Mouse (Mus musculus) testis, postnatal 10 days (tissue): ENCODE data around the gene Kcnab3.
A peak's percentile ranks its signal among the peaks of the same experiment; 100 is the strongest.

Experiments used
- DNase-seq: peaks from one replicate; pipeline ENCODE4 v3.0.0; 2021; ENCODE audit warnings: low spot score

Kcnab3 gene

DNA sequence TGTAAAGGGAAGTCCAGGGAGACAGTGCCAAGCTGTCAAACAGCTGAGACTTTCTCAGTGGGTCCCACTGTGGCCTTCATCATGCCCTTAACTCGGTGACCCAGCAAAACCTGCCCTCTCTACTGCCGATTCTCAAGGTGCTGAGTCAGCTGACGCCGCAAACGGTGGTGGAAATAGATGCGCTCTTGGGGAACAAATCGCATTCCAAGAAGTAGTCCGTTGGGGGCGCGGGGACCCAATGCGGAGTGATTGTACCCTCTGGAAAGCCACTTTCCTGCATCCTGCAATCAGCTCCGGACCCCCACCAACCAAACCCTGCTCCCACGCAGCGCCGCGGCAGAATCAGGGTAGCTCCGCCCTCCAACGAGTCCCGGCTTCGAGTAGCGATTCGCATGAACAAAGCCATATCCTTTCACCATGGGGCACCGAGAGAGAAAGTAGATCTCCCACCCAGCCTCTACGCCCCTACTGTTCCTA lies 5.9 kb downstream of the Kcnab3 start:
- DNase-seq = peak; percentile 88

DNA sequence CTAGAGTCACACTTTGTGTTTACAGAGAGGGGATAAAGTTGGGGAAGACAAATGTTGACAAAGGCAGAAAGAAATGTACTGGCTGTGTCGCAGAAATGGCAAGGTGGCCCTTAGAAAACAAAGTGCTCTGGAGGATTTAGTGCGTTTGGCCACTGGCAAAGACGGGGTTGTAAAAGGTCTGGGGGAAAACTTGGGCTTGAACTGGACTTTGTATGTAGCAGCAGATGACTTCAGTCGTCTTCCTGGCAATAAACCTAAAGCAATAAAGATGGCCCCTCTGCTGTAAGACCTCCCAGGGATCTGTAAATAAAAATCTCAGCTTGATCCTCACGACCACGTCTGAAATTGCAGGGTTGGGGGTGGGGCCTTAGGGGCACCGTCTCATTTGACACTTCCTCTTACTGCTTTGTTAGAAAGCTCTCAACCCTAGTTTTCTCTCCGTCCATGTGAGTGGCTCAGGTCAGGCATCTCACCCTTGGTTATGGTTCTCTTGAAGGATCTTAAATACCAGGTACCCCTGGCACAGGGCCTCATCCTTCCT lies 6.7 kb downstream of the Kcnab3 start:
- DNase-seq = no peak

DNA sequence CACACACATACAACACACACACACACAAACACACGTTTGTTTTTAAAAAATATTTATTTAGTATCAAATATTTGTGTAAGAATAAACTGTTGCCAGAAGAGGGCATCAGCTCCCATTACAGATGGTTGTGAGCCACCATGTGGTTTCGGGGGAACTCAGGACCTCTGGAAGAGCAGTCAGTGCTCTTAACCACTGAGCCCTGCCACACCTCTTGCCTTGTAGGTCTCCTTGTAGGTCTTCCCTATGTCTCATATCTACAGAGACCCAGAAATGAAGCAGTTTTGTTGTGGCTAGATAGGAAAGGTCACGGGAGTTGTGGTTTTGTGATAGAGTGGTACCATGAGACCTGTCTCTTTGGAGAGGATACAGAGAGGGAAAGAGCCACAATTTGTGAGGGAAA lies 7.9 kb downstream of the Kcnab3 start:
- DNase-seq = no peak

DNA sequence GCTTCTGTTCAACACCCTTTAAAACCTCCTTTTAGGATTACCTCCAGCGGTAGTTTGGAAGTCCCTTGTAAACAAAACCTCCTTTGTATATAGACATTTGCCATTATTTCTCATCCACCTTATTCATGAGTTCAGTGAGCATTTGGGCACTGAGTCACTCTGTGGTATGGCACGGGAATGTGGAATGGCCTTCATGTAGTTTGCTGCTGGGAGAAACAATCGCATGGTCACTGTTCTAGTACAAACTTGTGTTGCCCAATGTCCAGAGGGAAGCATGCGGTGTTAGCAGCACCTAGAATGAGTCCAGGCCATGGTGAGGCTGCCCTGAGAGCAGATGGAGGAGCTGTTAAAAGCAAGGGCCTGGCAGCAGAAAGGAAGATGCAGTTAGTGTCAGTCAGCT lies 8.7 kb downstream of the Kcnab3 start:
- DNase-seq = no peak

DNA sequence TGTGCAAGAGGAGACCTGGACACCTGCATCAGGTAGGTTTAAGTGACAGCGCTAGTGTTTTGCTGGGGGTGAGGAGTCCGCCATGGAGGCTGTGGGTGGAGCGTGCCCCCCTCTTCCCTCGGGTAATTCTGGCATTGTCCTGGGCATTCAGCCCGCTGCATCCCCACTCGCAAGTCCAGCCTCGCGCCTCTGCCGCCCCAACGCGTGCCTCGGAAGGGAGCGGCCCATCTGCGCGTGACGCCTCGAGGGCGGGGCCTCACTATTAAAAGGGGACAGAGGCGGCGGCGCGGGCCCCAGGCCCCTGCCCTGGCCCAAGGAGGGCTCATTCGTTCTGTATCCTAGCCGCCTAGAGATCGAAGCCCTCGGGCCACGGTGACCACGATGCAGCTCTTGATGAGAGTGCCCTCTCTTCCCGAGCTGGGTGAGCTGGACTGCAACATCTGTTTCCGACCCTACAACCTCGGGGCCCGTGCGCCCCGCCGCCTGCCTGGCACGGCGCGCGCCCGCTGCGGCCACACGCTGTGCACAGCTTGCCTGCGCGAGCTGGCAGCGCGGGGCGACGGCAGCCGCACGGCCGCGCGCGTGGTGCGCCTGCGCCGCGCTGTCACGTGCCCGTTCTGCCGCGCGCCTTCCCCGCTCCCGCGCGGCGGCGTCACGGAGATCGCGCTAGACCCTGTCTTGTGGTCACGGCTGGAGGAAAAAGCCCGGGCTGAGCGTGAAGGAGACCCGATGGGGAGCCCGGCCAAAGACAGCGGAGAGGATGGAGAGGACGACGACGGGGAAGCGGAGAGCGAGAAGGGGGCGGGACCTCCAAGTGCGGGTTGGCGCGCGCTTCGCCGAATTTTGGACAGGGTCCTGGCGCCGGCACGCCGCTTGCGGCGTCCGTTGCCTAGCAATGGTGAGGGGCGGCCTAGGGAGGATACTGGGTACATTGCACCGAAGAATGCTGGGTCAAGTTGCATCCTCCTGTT lies 14.4 kb downstream of the Kcnab3 start, which contains the start of gene Rnf227:
TSS of gene Rnf227 (plus strand) at position 301 of the 971 bp plus-strand sequence.
- DNase-seq = peak; percentile 82

DNA sequence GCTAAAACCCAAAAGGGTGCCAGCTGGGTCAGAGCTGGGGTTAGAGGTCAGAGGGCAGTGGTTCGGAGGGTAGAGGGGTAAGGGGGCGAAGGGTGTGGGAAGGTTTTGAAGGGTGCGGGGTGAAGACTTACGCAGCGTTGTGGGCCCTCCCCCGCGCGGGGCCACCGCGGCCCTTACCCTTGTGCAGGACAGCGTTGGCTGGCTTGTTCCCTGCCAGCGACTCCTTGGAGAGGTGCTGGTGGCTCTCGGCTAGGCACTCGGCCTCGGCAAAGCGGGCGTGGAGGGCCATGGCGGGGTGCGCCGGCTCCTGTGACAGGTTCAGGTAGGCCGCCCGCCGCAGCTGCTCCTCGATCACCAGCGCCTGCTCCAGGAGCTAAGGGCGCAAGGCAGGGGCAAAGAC lies 20.4 kb downstream of the Kcnab3 start:
- no peak for DNase-seq

DNA sequence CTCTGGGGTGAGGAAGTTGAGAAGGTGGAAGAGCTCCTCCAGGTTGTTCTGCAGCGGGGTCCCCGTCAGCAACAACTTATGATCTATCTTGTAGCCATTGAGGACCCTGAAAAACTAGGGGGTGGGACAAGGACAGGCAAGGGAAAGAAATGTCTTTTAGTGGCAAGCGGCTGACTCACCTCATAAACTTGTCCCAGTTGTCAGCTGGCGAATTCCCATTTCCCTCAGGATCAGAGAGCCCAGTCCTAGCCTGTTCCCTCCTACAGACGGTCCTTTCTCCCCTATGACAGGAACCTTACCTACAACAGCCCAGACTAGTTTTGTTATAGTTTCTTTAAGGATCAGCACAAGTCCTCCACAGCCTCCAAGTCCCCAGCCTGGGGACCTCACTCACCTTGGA lies 30.5 kb downstream of the Kcnab3 start:
- DNase-seq = no peak

DNA sequence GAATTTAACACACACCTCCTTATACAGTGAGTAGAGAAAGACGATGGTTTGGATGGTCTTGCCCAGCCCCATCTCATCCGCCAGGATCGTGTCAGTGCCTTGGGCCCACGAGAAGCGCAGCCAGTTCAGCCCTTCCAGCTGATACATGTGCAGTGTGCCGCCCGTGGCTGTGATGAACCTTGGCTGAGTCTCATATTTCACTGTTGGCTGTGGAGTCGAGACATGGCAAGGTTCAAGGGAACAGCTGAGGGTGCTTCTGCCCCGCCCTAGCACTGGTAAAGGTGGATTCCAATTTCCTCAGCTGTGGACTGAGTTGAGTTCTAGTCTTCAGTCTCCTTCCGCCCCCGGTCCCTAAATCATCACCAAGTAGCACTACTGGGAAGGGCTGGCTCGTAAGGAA lies 31.6 kb downstream of the Kcnab3 start:
- no peak for DNase-seq

DNA sequence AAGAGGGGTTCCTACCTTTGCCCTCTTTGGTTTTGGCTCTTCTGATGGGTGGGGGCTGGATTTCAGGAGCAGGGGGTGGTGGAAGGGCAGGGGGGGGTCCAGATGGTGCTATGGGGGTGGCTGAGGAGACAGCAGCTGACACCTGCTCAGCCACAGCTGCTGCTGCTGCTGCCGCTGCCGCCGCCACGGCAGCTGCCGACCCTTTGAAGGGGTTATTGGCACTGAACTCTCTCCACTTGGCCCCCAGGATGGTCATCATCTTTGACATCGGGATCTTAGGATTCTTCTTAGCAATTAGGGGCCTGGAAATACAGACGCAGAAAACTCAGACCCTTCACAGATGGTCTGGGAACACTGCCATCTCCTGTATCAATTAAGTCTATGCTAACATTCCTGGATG lies 36.0 kb downstream of the Kcnab3 start:
- no peak for DNase-seq

DNA sequence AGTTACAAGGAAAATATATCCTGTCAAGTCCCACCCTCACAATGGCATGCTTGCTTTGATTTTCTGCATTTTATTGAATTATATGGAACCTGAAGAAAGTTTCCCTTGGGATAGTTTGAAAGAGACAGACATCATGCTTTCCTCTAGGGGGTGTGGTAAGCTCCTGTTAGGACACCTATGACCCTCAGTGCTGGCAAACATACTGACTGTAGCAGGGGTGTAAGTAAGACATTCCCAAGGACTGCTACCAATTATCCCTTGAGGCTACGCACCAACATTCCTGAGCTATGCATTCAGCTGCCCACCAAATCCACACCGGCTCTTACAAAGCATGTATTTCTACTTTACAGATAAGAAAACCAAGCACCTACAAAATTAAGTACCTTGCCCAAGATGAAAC lies 36.4 kb downstream of the Kcnab3 start:
- no peak for DNase-seq

DNA sequence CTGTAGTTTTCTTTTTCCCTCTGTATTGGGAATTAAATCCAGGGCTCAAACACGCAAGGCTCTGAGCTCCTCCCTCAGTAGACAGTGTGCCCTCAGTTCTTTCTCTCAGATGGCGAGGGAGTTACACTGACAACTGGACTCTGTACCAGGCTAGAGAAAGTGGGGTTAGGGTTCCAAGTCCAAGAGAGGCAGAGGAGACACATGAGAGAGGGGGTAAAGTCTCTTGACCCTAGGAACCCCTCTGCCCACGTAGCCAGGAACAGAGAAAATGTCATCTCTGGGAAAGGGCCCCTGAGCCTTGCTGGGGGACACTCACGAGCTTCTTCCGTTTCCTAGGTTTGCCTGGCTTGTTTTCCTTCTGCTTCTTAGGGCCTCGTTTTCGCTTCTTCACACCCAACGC lies 38.3 kb downstream of the Kcnab3 start:
- no peak for DNase-seq

DNA sequence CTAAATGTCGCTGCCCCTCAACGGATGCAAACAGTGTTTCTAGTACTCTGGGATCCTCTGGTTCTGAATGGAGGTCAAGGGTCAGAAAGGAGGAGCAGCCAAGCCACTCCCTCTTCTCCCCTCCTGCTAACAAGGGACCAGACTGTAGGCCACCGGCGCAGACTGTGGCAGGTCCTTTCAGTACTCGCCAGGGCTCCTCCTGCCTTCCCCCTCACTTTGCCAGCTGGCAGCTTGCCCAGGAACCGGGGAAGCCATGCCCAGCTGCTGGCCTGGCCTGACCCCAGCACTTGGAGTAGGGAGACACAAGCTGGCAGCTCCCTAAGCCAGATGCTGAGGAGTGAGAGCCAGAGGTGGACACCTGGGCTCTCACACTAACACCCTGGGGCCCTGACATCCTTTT lies 38.9 kb downstream of the Kcnab3 start:
- peak; percentile 99 for DNase-seq

DNA sequence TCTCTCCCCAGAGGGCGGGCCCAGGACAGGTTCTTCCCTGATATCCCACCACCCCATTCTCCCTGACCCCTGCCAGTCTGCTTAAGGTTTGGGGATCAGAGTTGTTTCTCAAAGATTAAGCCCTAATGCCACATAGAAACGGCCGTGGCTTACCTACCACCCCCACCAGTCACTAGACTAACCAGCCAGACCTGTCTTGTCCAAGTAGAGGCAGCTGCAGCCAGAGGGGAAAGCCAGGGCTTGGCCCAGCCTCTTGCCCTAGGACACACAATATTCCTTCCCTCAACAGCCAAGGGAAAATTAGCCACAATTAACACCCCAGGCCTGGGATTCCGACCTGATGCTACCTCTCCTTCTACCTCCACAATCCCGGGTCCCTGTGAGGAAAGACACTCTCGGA lies 39.7 kb downstream of the Kcnab3 start:
- no peak for DNase-seq

DNA sequence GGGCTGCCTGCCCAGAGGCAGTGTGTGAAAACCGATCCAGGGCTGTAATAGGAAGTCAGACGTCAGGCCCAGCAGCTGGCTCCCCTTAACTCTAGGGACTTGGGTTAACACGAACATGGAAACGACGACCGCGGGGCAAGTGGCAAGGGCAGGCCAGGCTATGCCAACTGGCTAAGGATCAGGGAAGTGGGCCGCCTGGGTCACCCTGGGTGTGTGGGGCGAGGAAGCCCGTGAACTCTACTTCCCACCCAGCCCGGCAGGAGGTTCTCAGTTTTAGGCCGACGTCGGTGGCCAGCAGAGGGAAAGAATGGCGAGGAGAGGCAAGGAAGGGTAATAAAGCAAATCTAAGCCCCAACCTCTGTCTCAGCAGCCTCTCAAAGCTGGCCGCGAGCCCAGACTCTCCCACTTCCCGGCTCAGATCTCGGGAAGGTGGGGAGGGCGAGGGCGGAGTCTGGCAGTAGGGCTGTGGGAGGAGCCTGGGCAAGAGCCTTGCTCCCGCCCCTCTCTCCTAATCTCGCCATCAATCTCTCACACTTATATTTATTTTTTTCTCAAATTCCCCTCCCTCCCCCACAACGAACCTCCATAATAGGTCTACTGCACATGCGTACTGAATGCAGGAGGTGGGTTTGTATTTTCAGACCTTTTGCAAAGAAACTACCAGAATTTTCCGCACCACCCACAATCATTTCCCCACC lies 40.2 kb downstream of the Kcnab3 start:
- DNase-seq = peak; percentile 98

DNA sequence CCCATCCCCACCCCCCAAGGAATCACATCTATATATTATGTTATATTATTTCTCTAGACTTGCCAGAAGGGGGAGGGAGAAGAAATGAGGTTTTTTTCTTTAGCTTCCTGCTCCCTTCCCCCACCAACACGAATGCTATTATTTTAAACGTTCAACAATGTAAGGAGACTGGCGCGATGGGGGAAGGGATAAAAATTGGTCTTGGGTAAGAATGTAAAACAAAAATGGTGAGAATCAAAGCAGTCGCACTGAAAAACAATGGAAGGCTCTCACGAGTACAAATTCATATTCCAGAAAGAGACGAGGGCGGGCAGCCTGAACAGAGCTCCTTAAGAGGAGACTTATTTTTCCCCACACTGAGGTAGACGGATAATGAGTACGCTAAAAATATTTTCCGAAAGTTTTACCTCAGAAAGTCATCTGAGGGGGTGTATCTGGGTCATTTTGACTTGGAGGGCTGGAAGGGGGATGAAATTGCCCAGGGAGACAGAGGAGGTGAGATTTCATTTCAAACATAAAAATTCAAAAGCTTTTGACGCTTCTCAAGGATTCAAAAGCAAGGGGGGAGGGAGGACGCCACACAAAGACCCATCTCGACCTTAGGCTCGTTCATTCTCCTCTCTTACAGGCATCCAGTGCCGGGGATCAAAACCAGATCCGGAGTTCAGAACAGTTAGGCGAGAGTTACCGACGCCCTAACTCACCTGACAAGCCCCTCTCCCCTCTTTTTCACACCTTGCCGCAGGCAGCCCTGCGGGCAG lies 41.0 kb downstream of the Kcnab3 start:
- DNase-seq = no peak

DNA sequence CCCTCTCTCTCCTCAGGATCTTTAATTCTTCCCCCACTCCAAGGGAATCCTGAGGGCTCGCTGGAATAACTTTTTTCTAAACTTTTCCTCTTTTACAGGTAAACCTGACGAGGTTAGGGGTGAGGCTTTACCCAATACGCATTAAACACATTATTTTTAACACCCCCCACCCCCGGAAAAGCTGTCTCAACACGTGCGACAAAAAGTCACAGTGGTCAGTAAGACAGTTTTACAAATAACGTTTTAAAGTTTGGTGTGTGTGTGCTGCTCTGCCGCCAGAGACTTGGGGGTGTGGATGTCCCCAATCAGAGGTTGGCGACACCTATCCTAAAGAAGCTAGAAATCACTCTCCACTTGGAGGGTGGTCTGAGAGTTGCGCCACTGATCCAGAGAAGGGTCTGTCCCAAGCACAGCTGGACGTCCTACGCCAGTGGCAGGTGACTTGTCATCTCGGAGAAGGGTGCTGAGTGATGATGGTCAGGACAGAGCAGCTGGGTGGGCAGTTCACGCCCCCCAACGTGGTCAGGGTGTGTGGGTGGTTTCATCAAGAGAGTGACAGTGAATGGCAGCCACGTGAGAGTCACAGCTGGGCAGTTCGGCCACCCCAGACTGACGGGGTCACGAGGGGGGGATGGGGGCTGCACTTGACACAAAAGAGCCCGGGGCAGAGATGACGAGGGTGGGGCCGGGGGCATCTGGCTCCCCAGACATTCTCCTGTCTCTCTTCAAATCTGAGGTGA lies 41.7 kb downstream of the Kcnab3 start:
- peak; percentile 75 for DNase-seq

DNA sequence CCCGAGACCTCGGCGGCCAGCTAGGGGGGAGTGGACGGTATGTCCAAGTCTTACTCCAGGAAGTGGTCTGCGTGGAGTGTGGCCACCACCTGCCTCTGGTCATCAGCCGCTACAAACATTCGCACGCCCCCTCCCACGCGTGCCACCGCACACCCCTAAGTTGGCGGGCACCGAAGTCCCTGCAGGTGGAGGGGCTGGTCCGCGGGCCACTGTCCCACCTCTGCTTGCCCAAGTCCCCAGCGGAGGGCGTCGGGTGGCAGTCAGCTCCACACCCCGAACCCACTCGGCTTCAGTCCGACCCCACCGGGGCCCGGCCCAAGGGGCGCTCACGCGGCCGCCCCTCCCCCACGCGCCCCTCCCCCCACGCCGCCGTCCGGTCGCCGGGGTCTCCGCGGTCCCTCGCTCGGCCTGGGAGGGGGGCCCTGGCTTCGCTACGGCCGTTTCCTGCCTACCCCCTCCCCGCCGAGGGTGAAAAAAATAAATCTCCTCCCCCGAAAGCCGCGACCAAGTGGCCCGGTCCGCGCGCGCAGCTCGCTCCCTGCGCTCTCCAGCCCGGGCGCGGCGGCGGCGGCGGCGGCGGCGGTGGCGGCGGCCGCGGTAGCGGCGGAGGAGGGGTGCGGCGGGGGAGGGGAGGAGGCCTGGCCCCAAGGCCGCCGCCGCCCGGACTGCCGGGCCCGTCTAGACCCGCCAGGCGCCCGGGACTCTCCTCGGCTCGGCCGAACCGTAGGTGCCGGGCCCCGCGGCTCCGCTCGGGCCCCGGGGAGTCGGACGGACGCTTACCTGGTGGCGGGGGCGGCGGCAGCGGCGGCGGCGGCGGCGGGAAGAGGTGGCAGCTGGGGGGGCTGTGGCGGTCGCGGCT lies 42.5 kb downstream of the Kcnab3 start:
- DNase-seq = peak; percentile 69

DNA sequence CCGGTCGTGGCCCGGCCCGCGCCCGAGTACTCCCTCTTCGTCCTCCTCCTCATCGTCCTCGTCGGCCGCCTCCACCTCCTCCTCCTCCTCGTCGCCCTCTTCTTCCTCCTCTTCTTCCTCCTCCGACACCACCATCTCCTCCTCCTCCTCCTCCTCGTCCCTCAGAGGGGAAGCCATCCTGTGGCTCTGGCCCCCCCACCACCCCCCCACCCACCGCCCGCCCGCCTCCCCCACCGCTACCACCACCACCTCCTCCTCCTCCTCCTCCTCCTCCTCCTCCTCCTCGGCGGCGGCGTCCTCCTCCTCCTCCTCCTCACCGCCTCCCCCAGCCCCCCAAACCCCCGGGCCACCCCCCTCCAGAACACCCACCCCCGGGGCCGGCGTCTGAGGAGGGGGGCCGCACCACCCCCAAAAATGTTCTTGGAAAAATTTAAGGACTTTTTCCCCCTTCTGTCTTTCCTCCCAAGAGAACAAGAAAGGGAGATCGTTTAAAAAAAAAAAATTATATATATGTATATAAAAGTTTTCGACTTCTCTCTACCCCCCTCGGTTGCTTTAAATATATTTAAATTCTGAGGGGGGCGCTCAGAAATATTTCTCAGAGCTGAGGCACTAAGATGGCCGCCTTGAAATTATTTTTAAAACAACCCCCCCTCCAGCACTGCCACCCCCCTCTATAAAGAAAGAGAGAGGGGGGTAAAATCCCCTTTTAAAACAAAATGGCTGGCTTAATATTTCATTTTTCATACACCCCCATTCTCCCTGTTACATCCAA lies 43.3 kb downstream of the Kcnab3 start, which contains the start of gene Chd3:
TSS of gene Chd3 (minus strand) at position 192 of the 775 bp plus-strand sequence.
- DNase-seq = no peak
